Mouse (Mus musculus) lung, adult 18-20 months (tissue): ENCODE measurements around the gene Qrsl1.
"Not testable (repeated sequence)": the region's sequence is repeated elsewhere in the genome, so short reads cannot be mapped to it uniquely, and the experiment has no call there.

Experiments
- DNase-seq, 2 experiments: peaks; one replicate each; pipeline ENCODE4 v3.0.0; 2022; ENCODE audit warnings: mixed read lengths in 2 of 2

Gene Qrsl1

DNA sequence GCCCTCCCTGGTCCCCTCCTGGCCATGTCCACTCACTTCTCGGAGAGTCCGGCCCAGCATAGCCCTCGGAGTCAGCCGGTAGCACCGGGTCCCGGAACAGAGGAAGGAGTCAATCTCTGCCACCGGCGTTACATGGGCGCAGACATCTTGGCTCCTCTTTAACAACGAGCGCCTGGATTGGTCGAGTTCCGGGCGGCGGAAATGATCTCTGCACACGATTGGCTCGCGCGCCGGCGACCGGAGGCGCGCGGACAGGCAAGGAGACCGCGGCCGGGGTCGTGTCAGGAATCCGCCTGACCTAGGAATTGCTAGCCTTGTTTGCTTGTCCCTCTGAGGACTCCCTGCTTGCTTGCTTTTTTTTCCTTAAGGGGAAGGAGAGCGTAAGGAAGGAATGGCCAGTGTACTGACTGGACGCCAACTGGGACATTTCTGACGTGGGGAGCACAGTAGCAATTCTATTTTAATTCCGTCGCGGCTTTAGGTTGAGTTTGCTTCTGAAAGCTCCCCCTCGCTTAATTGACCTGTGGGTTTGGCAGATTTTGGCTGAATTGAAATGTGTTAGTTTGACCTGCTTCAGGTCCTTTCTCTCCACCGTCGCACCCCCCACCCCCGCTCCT lies at the start of gene Qrsl1, which contains the start of gene Rtn4ip1:
Gene Qrsl1, minus strand, starts transcription at position 168 of the 617 bp plus-strand sequence.
Gene Rtn4ip1, plus strand, starts transcription at position 230 of the 617 bp plus-strand sequence.
- DNase-seq: peak; percentile 93 to 94

DNA sequence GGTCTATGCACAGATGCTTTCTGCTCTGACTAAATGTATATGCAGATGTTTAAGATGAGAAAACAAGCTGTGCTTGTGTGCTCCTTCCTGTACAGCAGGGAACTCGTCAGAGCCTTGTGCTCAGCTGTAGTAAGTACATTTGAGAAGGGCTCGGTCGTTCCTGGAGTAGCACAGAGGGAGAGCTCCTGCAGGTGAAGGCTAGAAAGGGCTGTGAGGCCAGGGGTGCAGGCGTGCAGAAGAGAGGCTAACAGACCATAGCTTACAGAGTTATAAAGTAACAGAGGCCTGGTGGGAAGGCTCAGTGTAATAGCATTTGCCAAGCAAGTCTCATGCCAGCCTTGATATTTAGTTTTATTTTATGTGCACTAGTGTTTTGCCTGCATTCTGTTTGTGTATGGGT lies 43.9 kb upstream of the Qrsl1 start:
- no peak for DNase-seq

DNA sequence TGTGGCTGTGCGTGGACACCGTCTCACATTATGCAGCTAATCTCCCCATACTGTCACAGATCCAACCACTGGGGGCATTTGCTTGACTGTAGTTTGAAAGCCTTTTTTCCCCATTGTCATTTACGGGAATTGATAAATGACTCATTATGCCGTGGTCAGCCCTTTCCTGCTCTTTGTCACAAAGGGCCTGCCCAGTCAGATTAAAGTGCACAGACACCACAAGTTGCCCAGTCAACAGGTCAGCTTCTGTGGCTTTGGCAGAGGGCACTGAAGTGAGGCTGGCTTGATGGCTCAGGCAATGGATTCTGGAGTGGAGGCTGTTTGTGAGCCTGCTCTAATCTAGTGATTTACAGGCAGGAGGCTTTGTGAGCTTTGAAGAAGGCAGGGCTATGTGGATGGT lies 42.2 kb upstream of the Qrsl1 start:
- no peak for DNase-seq

- DNase-seq: peak in 1 of 2 experiments; percentile 16
Measured at GRCm38 (mm10) chr10:43939136-43939662, 37.7 kb upstream of the Qrsl1 start.

DNA sequence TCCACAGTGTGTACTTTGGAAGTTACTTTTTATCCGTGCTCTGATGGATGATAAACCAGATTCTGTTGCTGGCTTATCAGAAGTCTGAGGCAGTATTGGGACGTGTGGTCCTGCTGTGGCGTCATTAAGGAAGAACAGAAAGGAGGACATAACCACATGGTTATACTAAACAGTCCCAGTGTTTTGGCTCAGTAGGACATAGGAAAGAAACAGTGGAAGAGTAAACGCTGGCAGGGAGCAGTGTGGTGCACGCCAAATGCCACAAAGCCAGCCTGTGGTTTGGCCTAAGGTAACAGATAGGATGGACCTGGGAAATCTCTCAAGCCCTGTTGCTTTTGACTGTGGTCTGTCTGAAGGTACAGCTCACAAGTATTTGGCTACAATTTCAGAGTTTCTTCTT lies 27.1 kb upstream of the Qrsl1 start:
- no peak for DNase-seq

DNA sequence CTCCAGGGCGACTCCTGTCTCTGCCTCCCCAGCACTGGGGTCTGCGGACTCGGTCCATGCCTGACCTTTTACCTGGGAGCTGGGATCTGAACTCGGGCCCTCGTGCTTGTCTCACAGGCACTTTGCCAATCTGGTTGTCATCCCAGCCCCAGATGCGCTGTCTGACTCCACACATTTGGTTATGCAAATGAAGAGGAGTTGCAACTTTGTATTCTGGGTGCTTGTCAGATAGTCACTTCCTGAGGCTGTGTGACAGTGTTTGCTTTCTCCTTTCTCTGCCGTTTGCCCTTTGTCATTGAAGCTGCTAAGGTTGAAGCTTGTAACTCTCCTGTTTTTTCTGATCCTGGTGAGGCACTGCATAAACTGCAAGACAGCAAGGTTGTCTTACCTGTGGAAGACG lies 26.2 kb upstream of the Qrsl1 start:
- DNase-seq: no peak

DNA sequence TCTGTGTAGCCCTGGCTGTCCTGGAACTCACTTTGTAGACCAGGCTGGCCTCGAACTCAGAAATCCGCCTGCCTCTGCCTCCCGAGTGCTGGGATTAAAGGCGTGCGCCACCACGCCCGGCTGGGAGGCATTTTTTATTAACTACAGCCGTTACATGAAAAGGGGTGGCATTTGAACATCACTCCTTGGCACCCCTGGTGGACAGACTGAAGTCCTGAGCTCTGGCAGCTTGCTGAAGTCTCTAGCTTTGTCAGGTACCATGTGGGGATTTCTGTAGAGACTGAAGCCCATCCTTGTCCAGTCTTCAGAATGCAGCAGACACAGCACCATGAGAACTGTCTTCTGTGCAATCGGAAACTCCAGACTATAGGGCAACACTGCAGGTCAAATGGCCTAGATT lies 24.2 kb upstream of the Qrsl1 start:
- DNase-seq: not testable (repeated sequence)

GRCm38 (mm10) chr10:43923096-43923495 lies 21.6 kb upstream of the Qrsl1 start:
- DNase-seq: no peak

GRCm38 (mm10) chr10:43918696-43919608 lies 17.4 kb upstream of the Qrsl1 start:
- peak; percentile 67 to 72 for DNase-seq

DNA sequence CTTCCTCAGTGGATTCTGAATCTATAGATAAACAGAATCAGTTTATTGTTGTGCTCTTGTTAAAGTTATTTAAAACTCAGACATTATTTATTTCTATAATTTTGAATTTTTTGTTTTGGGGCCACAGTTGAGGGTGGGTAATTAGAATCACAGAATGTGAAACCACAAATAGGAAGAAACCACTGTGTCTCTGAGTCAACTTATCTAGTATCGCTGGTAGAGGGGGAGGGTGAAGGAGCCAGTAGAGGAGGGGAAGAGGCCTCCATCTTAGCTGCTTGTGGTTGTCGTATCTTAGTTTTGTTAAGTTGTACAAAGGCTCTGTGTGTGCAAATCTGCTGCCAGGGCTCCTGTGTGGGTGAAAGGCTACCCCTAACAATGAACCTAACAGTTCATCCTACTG lies 15.2 kb upstream of the Qrsl1 start:
- DNase-seq: no peak

DNA sequence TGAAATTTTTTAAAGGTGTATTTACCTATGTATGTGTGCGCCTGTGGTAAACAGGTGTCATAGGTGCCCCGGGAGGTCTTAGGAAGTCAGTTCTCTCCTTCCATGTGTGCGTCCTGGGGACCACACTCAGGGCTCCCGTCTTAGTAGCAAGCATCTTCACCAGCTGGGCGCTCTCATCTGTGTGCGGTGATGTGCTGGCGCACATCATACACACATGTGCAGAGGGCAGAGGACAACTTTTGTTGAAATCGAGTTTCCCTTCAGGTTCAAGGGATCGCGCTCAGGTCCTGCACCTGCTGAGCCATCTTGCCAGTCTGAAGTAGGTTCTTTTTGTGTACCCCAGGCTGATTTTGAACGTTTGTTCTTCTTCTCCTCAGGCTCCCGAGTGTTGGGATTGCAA lies 14.6 kb upstream of the Qrsl1 start:
- DNase-seq: no peak

DNA sequence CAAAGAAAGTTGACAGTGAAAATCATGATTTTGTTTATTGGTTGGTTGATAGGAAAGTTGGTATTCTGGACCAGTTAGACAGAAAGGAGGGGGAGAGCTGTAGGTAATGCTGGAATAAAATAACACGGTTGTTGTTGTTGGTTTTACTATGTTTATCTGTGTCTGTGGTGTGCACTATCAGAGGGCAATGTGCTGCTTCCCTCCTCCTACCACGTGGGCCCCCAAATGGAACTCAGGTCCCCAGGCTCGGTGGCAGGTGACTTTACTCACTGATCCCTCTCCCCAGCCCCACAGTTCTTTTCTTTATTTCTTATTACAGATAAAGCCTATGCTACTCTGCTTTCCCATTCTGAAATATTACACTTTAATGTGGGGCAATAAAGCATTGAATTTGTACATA lies 10.7 kb upstream of the Qrsl1 start:
- DNase-seq: no peak

DNA sequence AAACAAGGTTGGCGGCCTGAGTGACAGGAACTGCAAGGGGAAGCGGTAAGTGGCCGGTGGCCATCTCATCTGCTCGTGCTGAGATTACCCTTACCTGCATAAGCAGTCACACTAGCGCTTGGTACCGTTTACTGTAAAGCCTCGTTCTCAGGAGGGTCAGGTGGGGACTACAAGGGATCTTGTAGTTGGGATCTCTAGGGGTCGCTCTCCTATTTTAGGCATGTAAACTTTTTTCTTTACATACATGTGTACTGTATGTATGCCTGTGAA lies 9.3 kb upstream of the Qrsl1 start:
- DNase-seq: no peak

DNA sequence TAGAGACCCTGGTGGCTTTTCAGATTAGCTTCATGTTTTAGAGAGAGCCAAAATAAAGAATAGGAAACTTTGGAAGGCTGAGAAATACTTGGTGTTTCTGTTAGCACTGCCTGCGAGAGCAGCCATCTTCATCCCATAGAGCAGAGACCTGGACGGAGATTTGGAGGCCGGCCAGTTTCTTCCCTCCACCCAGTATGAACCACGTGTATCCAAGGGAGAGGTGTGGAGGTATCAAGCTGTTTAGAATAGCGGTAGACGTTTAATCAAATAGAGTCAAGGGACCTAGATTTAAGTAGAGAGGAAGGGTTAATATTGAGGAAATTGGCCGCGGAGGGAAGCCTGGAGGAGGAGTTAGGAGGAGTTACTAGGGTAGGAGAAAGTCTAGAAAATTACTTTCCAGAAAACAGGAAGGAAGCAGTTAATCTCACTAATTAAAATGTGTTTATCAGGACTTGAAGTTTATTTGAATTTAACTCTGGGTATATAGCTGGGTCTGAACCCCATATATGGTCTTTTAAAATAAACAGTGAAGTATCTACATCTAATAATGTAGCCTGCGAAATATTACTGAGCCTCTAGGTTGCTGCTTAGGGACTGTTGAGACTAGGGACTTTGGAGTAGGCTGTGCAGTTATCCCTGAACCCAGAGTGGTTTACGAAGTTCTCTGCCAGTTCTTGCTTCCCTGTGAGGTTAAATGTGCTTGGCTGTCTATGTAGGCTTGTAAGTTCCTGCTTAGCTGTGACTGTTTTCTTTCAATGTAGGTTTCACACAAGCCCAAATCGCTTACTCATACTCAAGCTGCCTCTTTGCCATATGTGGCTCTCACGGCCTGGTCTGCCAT lies 8.7 kb upstream of the Qrsl1 start:
- no peak for DNase-seq

GRCm38 (mm10) chr10:43904569-43904968 lies 3.0 kb upstream of the Qrsl1 start:
- DNase-seq: no peak

- no peak for DNase-seq
Measured at GRCm38 (mm10) chr10:43900883-43901570, 518 bp downstream of the Qrsl1 start.

- no peak for DNase-seq
Measured at GRCm38 (mm10) chr10:43898276-43898675, 3.3 kb downstream of the Qrsl1 start.

DNA sequence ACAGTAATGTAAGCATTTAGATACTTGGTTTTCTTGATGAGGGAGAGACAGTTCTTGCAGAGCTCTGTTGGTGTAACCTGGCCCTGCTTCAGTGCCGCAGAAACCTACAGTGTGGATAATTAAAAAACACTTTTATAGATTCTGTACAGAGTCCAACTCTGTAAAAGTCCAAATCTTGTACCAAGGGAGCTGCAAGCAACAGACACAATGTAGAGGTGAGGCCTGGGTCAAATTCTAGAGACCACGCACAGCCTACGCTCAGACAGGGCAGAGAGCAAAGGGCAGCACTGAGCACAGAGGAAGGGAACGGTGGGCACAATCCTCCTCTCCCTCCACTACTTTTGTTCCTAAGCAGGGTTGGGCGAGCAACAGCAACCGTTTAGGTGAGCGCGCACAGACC lies 5.5 kb downstream of the Qrsl1 start:
- DNase-seq: no peak

GRCm38 (mm10) chr10:43892971-43893370 lies 8.6 kb downstream of the Qrsl1 start:
- peak in 1 of 2 experiments; percentile 12 for DNase-seq

GRCm38 (mm10) chr10:43888976-43889375 lies 12.6 kb downstream of the Qrsl1 start:
- no peak for DNase-seq

- DNase-seq: no peak
Measured at GRCm38 (mm10) chr10:43887676-43888075, 13.9 kb downstream of the Qrsl1 start.

DNA sequence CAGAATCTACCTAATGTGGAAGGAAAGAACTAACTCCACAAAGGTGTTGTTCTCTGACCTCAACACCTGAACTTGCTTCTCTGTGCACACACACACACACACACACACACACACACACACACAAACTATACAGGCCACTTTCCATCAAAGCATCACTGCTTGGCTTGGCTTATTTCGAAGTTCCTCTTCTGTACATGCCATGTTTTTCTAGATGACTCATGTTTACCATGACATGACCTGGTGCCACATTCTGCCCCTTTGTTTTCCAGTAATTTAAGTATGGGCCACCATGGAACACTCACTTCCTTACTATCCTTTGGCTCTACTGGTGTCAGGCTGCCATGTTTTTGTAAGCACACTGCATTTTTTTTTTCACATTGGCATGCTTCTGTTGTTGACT lies 30.1 kb downstream of the Qrsl1 start:
- no peak for DNase-seq

DNA sequence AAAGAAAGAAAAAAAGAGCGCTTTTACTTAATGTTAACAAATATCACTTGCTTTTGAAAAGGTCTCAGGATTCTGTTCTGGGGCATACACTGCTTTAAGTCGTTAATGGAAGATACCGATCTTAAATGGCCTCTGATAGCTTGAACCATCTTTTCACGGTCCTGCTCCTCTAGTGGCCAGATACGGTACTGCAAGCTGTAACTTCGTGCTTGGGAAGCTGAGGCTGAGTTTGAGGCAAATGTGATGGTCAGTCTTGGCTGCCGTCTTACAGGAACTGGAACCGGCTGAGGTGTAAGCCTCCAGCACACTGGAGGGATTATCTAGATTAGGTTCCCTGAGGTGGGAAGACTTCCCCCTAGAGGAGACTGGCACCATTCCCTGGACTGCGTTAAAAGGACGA lies 30.8 kb downstream of the Qrsl1 start:
- peak; percentile 14 to 17 for DNase-seq
